Mouse (Mus musculus): ENCODE results near the gene Slco1a4.

DNA sequence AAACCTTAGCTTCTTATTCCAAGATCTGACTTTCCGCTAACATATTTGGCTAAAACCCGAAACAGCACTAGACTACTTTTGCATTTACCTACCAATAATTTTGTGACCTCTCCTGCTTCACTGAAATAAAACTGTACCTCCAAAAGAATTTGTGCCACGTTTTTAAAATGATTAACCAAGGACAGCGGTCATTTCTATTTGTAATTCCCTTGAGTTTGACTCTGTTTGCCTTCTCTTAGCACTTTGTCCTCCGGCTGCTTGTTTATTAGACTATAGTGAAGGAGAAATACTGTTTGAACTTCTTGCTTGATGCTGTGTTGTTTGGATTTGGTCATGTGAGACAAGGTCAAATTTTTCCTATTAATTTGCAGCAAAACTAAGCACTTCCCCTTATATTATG, 12.7 kb upstream of the Slco1a4 start:
- TF ChIP-seq CTCF (IDR thresholded peaks at IDR 0.05; ENCODE audit: insufficient read depth, low read length), result no peak
- no peak for TF ChIP-seq POLR2A (IDR thresholded peaks at IDR 0.05; ENCODE audit: borderline replicate concordance, extremely low read depth, low read depth, low read length)
